Mouse (Mus musculus) liver, postnatal 0 days (tissue): ENCODE measurements around the gene Foxd2.

Source experiments
- CTCF ChIP-seq: sonication (generic); IDR thresholded peaks from 2 replicates; pipeline ENCODE4 v1.5.1; 2016; ENCODE audit warnings: antibody characterized with exemption, low read depth
- EP300 ChIP-seq: IDR thresholded peaks from 2 replicates; pipeline ENCODE4 v1.6.1; 2016; ENCODE audit warnings: antibody characterized with exemption, low read depth, mild to moderate bottlenecking

- no peak for TF ChIP-seq CTCF
- TF ChIP-seq EP300 = no peak
These were observed 2.5 kb downstream of the Foxd2 start for GRCm38 (mm10) chr4:114905969-114906680.
